Mouse (Mus musculus) lung, embryonic 15.5 days (tissue): ENCODE measurements around the gene Arhgap45. TPM values are rescaled to one million over a fixed set of nuclear protein-coding genes. Genes with fewer than 3 reads are reported as not detected.
A peak's percentile ranks its signal among the peaks of the same experiment; 100 is the strongest.

Experiments used
- ATAC-seq: fragments of 200-750 bp; cut with Nextera tagmentation; 2 replicates; pipeline ENCODE4 v1.8.0; 2017; ENCODE audit warnings: moderate number of reproducible peaks, borderline replicate concordance; ENCODE audit not compliant: low FRiP score, low TSS enrichment; ENCODE audit errors: extremely low read depth
- H3K27ac ChIP-seq: fragments of 300-500 bp; sonication (generic); 2 replicates; pipeline ENCODE4 v1.5.1; 2015; ENCODE audit warnings: moderate library complexity, mild to moderate bottlenecking, inconsistent platforms
- H3K27me3 ChIP-seq: fragments of 300-500 bp; sonication (generic); 2 replicates; pipeline ENCODE4 v1.6.1; 2015; ENCODE audit warnings: inconsistent platforms
- H3K36me3 ChIP-seq: fragments of 300-500 bp; sonication (generic); 2 replicates; pipeline ENCODE4 v1.6.1; 2015; ENCODE audit warnings: inconsistent platforms
- H3K4me1 ChIP-seq: fragments of 300-500 bp; sonication (generic); 2 replicates; pipeline ENCODE4 v1.6.1; 2015; ENCODE audit warnings: inconsistent platforms
- H3K4me2 ChIP-seq: fragments of 300-500 bp; sonication (generic); 2 replicates; pipeline ENCODE4 v1.6.1; 2015; ENCODE audit warnings: inconsistent platforms, mild to moderate bottlenecking, moderate library complexity
- H3K4me3 ChIP-seq: fragments of 300-500 bp; sonication (generic); 2 replicates; pipeline ENCODE4 v1.5.1; 2015; ENCODE audit warnings: mild to moderate bottlenecking, inconsistent platforms
- H3K9ac ChIP-seq: fragments of 300-500 bp; sonication (generic); 2 replicates; pipeline ENCODE4 v1.6.1; 2015; ENCODE audit warnings: inconsistent platforms
- H3K9me3 ChIP-seq: fragments of 300-500 bp; sonication (generic); 2 replicates; pipeline ENCODE4 v1.6.1; 2016; ENCODE audit warnings: inconsistent platforms
- WGBS: fragments of 180-500 bp; shearing (Covaris S2); methylation state at CpG from one replicate; pipeline ENCODE4 v1.1.7; 2015; 5-methylcytosine and 5-hydroxymethylcytosine counted together
- polyA plus RNA-seq: library from polyadenylated mRNA; unstranded; fragments of >200 nt; fragmentation: Nextera tagmentation; extraction: Ambion mirVana; gene quantifications from 2 replicates; pipeline ENCODE4 v1.2.1, GENCODE M21; 2015

Gene Arhgap45
- polyA plus RNA-seq, 1 experiment from 2014 or later, result 19.8 TPM

DNA sequence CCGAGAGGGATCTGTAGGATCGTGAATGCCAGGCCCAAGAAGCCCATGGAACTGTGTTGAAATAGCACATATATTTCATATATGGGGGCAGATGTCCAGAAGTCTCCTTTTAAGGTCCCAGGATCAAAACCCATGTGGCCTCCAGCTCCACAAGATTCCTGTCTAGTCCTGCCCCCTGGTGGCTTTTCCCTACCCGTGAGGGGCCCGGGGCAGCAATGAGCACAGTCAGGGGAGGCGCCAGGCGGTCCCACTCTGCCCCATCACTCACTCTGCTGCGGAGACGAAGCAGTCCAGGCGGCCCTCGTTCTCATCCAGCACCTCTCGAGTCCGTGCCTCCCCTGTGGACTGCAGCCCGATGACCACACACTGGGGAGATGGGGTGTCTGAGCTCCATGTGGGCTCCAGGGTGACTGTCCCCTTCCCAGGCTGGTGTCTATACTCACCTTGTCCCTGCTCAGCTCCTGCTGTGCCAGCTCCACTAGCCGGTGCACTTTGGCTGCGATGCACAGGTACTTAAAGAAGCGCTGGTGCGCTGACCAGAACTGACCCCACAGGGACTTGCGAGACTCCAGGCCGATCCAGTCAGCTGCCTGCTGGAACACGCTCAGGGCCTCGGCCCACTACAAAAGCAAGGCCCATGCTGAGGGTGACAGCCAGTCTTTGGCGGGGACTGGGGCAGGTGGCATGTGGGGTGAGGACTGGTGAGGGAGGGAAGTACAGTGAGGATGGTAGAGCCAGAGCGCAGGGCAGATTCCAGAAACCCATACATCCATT is 47.6 kb downstream of the Arhgap45 start:
- no peak overlapping the region for H3K4me2 ChIP-seq
- H3K9ac ChIP-seq, result no peak overlapping the region
- no peak for ATAC-seq
- no peak overlapping the region for H3K4me3 ChIP-seq
- peaks cover 41% of the 10 kb centered on the region for H3K36me3 ChIP-seq
- no peaks in the 10 kb centered on the region for H3K4me1 ChIP-seq
- 74% methylated on average over 23 of the region's 23 CpGs for WGBS
- no peaks in the 10 kb centered on the region for H3K27me3 ChIP-seq
- no peaks in the 10 kb centered on the region for H3K9me3 ChIP-seq
- H3K27ac ChIP-seq, result no peak overlapping the region

DNA sequence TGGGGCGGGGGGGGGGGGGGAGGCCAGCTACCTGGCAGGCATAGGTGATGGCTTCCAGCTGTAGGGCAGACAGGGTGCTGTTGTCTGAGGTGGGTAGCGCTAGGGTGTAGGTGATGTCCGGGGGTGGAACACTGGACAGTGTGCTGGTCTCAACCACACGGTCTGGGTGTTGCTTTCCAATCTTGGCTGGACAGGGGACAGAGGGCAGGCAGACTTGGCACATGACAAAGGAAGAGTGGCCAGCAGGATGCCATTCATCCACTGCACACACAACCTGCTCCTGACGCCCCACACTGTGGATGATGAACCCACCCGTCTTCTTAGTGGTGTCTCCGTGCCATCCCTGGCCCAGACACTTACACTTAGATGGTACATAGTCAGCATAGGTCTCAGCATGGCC is 52.8 kb downstream of the Arhgap45 start:
- Histone ChIP-seq H3K27ac (no peak overlapping the region), H3K9me3 (no peaks in the 10 kb centered on the region), H3K9ac (no peak overlapping the region), H3K4me2 (no peak overlapping the region), H3K27me3 (no peaks in the 10 kb centered on the region), H3K4me3 (no peak overlapping the region), H3K4me1 (peaks cover 23% of the 10 kb centered on the region), H3K36me3 (0 out of 2 replicates have a peak, but pooled peaks cover 1% of the 10 kb centered on the region)
- 85% methylated on average over 6 of the region's 7 CpGs for WGBS
- ATAC-seq, result no peak

DNA sequence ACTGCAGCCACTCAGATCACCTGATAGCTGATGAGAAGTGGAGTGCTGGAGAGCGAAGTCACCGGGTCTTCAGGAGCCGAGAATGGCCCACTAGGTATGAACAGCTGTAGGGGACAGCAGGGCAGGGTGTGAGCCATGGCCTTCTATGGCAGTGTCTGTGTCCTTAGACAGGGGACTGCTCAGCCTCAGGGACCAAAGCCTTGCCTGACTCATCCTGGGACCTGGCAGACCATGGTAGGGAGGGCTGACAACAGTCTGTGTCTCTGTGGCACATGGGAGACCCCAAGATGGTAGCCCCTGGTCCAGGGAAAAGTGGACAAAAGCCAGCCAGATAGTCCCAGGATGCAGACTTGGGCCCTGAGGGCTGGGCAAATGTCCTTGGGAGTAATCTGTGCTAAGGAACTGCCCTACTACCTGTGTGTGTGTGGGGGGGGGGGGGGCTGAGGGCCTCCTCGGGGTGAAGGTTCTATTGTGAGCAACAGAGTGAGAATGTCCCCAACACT is 53.5 kb downstream of the Arhgap45 start:
- WGBS, result 96% methylated on average over 3 of the region's 4 CpGs
- Histone ChIP-seq H3K4me2 (no peak overlapping the region), H3K9me3 (no peaks in the 10 kb centered on the region), H3K36me3 (no peaks in the 10 kb centered on the region), H3K27me3 (no peaks in the 10 kb centered on the region), H3K9ac (no peak overlapping the region), H3K4me1 (peaks cover 31% of the 10 kb centered on the region), H3K4me3 (no peak overlapping the region), H3K27ac (no peak overlapping the region)
- no peak for ATAC-seq

DNA sequence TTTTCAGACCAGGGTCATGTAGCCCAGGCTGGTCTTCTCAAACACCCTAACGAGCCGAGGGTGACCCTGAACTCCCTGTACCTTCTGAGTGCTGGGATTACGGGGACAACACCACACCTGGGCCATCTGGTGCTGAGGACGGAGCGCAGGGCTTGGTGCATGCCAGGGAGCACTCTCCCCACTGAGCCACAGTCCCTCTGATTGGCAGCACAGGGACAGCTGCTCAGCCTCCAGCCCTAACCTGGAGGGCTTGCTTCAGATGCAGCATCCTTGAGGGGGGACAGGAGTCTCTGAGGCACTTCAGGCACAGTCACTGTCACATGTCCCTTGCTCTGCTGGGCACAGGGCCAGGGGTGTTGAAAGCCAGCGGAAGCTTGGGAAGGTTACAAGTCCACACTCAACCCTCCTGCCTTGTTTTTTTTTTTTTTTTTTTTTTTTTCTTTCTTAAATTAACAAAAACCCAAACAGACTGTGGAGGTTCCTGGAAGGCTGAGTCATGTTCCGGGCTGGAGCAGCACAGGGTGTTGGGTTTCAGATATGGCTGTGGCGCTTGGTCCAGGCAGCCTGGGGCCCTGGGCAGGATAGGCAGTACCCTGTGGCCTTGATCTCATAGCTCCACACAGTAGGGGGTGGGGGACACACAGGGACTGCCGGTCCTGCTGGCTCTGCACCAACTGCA is 54.5 kb downstream of the Arhgap45 start:
- no peaks in the 10 kb centered on the region for H3K27me3 ChIP-seq
- no peaks in the 10 kb centered on the region for H3K9me3 ChIP-seq
- no peak overlapping the region for H3K9ac ChIP-seq
- 50% methylated on average over 9 of the region's 9 CpGs for WGBS
- peak overlapping the region; percentile 84 for H3K27ac ChIP-seq
- no peaks in the 10 kb centered on the region for H3K36me3 ChIP-seq
- H3K4me3 ChIP-seq, result no peak overlapping the region
- no peak overlapping the region for H3K4me2 ChIP-seq
- peak; percentile 85 for ATAC-seq
- peaks cover 34% of the 10 kb centered on the region for H3K4me1 ChIP-seq

GRCm38 (mm10) chr10:80071516-80071900 is 55.1 kb downstream of the Arhgap45 start:
- Histone ChIP-seq H3K4me2 (no peak overlapping the region), H3K9ac (no peak overlapping the region), H3K27ac (peak overlapping the region; percentile 84), H3K9me3 (no peaks in the 10 kb centered on the region), H3K27me3 (no peaks in the 10 kb centered on the region), H3K36me3 (no peaks in the 10 kb centered on the region), H3K4me1 (peaks cover 34% of the 10 kb centered on the region), H3K4me3 (no peak overlapping the region)
- ATAC-seq, result no peak
- 66% methylated on average over 3 of the region's 3 CpGs for WGBS

- Histone ChIP-seq H3K9ac (no peak overlapping the region), H3K27ac (no peak overlapping the region), H3K36me3 (no peaks in the 10 kb centered on the region)
These were observed 56.4 kb downstream of the Arhgap45 start for GRCm38 (mm10) chr10:80072623-80073489.

GRCm38 (mm10) chr10:80074813-80075601 is 58.6 kb downstream of the Arhgap45 start:
- no peak for ATAC-seq
- peak overlapping the region; percentile 49 for H3K4me2 ChIP-seq
- peak overlapping the region; percentile 54 for H3K27ac ChIP-seq
- H3K9me3 ChIP-seq, result no peaks in the 10 kb centered on the region
- H3K27me3 ChIP-seq, result no peaks in the 10 kb centered on the region
- H3K4me1 ChIP-seq, result peaks cover 34% of the 10 kb centered on the region
- H3K36me3 ChIP-seq, result peaks cover 4% of the 10 kb centered on the region; the same call in 1 of the 2 replicates
- 23% methylated on average over 28 of the region's 28 CpGs for WGBS
- 0 out of 2 replicates have a peak overlapping the region, but pooled peaks have one; percentile 4 for H3K9ac ChIP-seq
- H3K4me3 ChIP-seq, result peak overlapping the region; percentile 13; the same call in 1 of the 2 replicates

More at GRCm38 (mm10) chr10:80072623-80073489, 56.4 kb downstream of the Arhgap45 start:
- Histone ChIP-seq H3K9me3 (no peaks in the 10 kb centered on the region), H3K4me2 (no peak overlapping the region), H3K27me3 (no peaks in the 10 kb centered on the region), H3K4me1 (peaks cover 34% of the 10 kb centered on the region), H3K4me3 (no peak overlapping the region)
- no peak for ATAC-seq
- 78% methylated on average over 20 of the region's 20 CpGs for WGBS

GRCm38 (mm10) chr10:80075924-80076323 is 59.5 kb downstream of the Arhgap45 start:
- H3K36me3 ChIP-seq, result peaks cover 13% of the 10 kb centered on the region
- H3K9ac ChIP-seq, result no peak overlapping the region
- no peak overlapping the region for H3K27ac ChIP-seq
- H3K4me3 ChIP-seq, result no peak overlapping the region
- 53% methylated on average over 1 of the region's 1 CpGs for WGBS
- H3K27me3 ChIP-seq, result no peaks in the 10 kb centered on the region
- no peak for ATAC-seq
- H3K4me2 ChIP-seq, result no peak overlapping the region
- peaks cover 27% of the 10 kb centered on the region for H3K4me1 ChIP-seq
- no peaks in the 10 kb centered on the region for H3K9me3 ChIP-seq

DNA sequence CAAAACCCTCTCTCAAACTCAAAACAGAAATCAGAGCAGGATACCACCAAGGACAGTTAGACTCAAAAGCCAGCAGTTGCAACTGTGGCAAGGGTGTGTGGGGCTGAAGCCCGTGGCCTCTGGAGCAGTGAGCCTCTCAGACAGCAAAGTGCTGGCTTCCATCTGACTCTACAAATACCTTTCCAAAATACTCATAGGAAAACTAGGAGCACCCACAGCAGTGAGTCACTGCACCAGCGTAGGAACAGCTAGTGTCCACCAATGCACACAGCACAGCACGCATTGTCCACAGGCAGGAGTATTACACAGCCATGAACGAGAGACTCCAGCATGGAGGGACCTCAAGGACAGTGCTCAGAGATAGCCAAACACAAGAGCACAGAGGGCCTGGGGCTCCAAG is 59.9 kb downstream of the Arhgap45 start:
- H3K4me1 ChIP-seq, result peaks cover 22% of the 10 kb centered on the region
- no peak overlapping the region for H3K27ac ChIP-seq
- H3K36me3 ChIP-seq, result peaks cover 15% of the 10 kb centered on the region
- H3K27me3 ChIP-seq, result no peaks in the 10 kb centered on the region
- H3K9me3 ChIP-seq, result no peaks in the 10 kb centered on the region
- H3K4me2 ChIP-seq, result no peak overlapping the region
- H3K9ac ChIP-seq, result no peak overlapping the region
- ATAC-seq, result no peak
- H3K4me3 ChIP-seq, result no peak overlapping the region
- 94% methylated on average over 4 of the region's 4 CpGs for WGBS

DNA sequence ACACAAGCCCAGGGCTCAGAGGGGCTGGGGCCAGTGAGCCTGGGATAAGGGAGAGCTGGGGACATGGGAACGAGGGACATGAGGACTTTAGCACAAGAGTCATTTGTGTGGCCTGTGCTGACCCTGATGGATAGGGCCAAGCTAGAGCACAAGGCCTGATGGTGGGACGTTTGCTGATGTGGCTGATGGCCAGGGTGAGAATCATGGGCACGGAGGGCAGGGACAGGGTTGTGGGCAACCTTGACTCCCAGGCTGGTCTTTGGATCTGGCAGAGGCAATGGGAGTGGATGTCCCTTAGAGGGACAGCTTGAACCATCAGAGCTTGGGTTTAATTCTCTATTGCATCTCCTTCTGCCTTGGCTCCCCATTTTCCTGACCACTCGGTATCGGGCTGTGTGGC is 60.9 kb downstream of the Arhgap45 start:
- WGBS, result 86% methylated on average over 5 of the region's 5 CpGs
- no peak for ATAC-seq
- H3K9ac ChIP-seq, result no peak overlapping the region

GRCm38 (mm10) chr10:80078366-80078765 is 61.9 kb downstream of the Arhgap45 start:
- no peak for ATAC-seq
- no peak overlapping the region for H3K4me3 ChIP-seq
- no peaks in the 10 kb centered on the region for H3K27me3 ChIP-seq

More for the DNA sequence above, 60.9 kb downstream of the Arhgap45 start:
- Histone ChIP-seq H3K9me3 (no peaks in the 10 kb centered on the region), H3K27me3 (no peaks in the 10 kb centered on the region), H3K36me3 (peaks cover 24% of the 10 kb centered on the region), H3K4me3 (no peak overlapping the region), H3K27ac (no peak overlapping the region), H3K4me1 (peaks cover 13% of the 10 kb centered on the region), H3K4me2 (no peak overlapping the region)

More at GRCm38 (mm10) chr10:80078366-80078765, 61.9 kb downstream of the Arhgap45 start:
- Histone ChIP-seq H3K4me2 (no peak overlapping the region), H3K9ac (no peak overlapping the region), H3K4me1 (peaks cover 11% of the 10 kb centered on the region), H3K9me3 (no peaks in the 10 kb centered on the region), H3K36me3 (peaks cover 30% of the 10 kb centered on the region), H3K27ac (no peak overlapping the region)
- WGBS, result 100% methylated on average over 1 of the region's 1 CpGs
